Mouse (Mus musculus): Measurements from ENCODE around the gene Wasf1.

The Wasf1 gene

DNA sequence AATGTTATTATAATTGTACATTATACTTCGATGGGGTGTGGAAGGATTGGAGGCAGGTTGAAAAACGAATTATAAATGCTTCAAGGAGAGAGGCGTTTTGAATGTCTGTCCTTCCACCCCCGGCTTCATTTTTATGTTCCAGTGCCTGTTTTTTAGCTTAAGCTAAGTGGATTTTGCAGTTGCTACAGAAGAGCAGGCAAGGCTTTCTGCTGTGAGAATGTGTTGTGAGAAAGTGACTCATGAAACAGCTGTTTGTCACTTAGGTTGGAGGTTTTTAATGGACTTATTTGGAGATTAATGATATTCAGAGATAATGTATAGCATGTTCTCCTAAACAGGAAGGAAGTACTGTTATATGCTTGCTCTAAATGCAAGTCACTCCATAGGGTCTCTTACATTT, 5.9 kb downstream of the Wasf1 start:
- no peak for DNase-seq (ENCODE audit: extremely low spot score, low read depth, low spot score)

- DNase-seq (ENCODE audit: extremely low spot score, low read depth, low spot score): no peak
These were observed 12.5 kb downstream of the Wasf1 start for GRCm38 (mm10) chr10:40895765-40896164.

DNA sequence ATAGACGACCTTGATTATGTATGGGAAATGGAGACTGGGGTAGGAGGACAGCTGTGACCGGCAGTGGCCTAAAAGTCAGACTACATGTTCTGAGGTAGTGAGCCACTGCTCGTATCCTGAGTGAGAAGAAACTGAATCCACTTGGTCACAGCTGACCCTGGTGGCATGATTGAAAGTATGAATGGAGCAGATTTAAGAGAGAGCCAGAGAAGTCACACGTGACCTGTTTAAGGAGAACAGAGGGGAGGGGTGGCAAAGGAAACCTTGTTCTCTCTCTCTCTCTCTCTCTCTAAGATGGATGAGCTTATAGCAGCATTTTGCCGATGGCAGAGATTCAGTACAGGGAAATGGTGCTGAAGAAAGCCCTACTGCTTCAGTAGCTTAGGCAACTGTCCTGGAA, 13.4 kb downstream of the Wasf1 start:
- DNase-seq (ENCODE audit: extremely low spot score, low read depth, low spot score): no peak

DNA sequence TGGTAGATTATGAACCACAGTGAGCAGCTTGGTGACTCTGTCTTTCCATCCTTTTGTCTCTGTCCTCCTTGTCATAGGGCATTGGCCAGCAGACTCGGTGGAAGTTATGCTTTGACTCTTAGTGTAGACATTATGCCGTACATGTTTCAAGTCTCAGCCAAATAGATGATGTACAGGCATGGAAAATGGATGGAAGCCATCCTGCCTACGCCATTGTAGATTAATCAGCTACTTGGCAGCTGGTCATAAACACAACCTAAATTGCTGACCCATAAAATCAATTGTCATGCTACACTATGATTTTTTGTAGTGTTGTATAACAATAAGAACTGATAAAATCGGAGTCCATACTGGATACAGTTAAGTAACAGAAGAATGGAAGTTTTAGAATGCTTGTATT, 18.5 kb downstream of the Wasf1 start:
- DNase-seq (ENCODE audit: extremely low spot score, low read depth, low spot score): no peak

GRCm38 (mm10) chr10:40906131-40906530, 22.9 kb downstream of the Wasf1 start:
- DNase-seq (ENCODE audit: extremely low spot score, low read depth, low spot score): no peak

GRCm38 (mm10) chr10:40906802-40907201, 23.5 kb downstream of the Wasf1 start:
- no peak for DNase-seq (ENCODE audit: extremely low spot score, low read depth, low spot score)

DNA sequence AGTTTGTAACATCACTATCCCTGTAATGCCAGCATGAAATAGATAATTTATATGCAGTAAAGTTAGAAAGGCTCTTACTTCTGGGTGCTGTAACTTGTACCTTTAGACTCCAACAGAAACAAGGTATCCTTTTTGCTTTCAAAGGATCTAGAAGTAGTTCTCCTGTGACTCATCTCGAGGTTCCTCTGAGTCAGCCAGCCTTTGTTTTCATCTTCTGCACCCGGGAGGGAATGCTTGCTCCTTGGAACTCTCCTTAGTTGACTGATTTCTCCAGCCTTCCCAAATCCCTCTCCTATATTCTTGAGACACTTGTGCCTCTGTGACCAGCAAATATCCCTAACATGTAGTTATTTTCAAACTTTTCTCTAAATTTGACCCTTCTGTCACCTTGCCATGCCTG, 25.3 kb downstream of the Wasf1 start:
- no peak for DNase-seq (ENCODE audit: extremely low spot score, low read depth, low spot score)

GRCm38 (mm10) chr10:40910811-40911210, 27.5 kb downstream of the Wasf1 start:
- DNase-seq (ENCODE audit: extremely low spot score, low read depth, low spot score): no peak

DNA sequence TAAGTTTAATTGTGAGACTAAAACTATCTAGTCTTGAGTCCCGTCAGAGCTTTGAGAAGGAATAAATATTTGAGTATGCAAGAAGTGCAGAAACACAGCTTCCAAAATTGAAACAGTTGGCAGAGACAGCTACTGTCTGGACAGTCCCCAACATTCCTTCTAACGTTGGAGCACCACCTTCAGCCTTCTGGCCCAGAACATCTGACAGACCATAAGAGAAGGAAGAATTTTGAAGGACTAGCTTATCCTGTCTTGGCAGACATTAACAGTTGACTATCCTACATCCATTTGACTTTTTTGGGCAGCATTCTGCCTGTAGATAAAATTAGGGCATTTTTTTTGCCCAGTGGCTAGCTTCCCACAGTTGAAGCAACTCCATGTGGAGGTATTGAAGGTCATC, 32.0 kb downstream of the Wasf1 start:
- DNase-seq (ENCODE audit: extremely low spot score, low read depth, low spot score): no peak

DNA sequence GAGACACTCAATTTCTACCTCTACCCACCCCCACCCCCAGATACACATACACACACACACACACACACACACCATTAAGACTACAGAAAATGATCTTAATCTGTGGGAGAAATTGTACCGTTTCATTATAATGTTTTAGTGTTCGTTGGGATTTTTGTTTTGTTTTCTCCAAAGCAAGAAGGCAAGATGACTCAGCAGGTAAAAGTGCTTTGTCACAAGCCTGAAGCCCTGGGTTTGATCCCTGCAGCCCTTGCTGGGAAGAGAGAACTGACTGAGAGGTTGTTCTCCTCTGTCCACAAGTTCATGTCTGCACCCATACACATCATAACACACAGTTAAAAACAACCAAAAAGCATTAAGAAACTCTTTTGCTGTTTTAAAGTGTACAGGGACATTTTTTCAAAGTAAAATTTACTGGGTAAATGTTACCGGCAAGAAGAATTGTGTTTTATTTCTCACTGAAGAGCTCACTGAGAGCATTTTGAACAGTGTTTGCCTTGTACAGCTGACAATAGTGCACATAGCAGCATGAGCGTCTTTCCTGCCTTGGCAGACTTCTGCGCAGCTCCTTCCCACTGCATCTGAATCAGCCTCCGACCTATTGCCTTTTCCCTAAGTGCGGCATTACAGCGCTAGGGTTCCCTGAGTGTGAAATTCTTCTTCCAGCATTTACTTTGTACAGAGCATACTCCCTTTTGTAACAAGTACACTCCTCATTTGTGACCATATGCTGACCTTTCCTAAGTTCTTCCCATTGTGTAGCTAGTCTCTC, 35.6 kb downstream of the Wasf1 start:
- no peak for DNase-seq (ENCODE audit: extremely low spot score, low read depth, low spot score)

DNA sequence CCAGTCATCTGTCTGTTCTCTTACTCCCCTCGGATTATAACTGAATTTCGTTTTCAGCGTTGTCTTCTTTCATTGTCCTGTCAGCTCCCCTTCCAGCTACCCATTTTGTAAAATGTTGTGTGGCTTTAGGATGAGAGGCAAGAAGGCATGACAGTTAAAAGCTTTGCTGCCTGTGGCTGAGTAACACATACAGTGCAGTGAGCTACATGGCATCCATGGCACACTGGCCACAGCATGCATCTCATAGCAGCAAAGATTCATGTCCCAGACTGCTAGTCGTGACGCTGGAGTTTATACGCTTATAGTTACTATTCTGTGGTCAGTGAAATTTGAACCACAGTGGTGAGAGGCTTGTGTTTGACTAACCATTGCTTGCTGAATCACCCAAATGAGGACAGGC, 36.2 kb downstream of the Wasf1 start:
- DNase-seq (ENCODE audit: extremely low spot score, low read depth, low spot score): no peak

- no peak for DNase-seq (ENCODE audit: extremely low spot score, low read depth, low spot score)
These were observed 49.7 kb downstream of the Wasf1 start for GRCm38 (mm10) chr10:40932995-40933394.

- DNase-seq (ENCODE audit: extremely low spot score, low read depth, low spot score): no peak
These were observed 53.0 kb downstream of the Wasf1 start for GRCm38 (mm10) chr10:40936160-40936726.

DNA sequence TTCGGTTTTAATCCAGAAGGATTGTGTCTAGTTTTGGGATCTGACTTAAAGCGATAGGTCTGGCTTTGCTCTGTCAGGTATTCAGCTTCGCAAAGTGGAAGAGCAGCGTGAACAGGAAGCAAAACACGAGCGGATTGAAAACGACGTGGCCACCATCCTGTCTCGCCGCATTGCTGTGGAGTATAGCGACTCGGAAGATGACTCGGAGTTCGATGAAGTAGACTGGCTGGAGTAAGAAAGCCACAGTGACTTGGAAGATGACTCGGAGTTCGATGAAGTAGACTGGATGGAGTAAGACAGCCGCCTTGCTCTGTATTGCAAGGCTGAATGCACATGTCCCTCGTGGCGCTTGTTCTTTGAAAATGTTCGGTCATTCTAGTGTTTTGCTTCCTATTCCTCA, 54.3 kb downstream of the Wasf1 start:
- DNase-seq (ENCODE audit: extremely low spot score, low read depth, low spot score): no peak

GRCm38 (mm10) chr10:40942688-40943087, 59.4 kb downstream of the Wasf1 start:
- DNase-seq (ENCODE audit: extremely low spot score, low read depth, low spot score): no peak

GRCm38 (mm10) chr10:40950176-40950575, 66.9 kb downstream of the Wasf1 start:
- no peak for DNase-seq (ENCODE audit: extremely low spot score, low read depth, low spot score)

GRCm38 (mm10) chr10:40956206-40956605, 72.9 kb downstream of the Wasf1 start:
- DNase-seq (ENCODE audit: extremely low spot score, low read depth, low spot score): no peak

DNA sequence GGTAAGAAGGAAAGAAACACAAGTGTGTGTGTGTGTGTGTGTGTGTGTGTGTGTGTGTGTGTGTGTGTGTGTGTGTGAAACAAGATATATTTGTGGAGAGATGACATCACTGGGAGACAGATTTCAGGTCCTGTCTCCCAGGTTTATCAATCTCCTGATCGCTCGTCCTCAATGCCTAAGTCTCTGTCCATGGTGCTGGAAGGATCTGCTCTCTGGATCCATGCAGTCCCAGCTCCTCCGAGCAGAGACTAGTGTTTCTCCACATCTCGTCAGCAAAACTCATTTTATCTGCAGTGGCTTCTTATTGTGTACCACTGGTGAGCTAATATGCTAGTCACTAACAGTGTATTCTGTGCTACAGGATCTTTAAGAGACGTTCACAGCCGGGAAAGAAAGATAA, 78.1 kb downstream of the Wasf1 start:
- DNase-seq (ENCODE audit: extremely low spot score, low read depth, low spot score): no peak

- no peak for DNase-seq (ENCODE audit: extremely low spot score, low read depth, low spot score)
These were observed 78.7 kb downstream of the Wasf1 start for GRCm38 (mm10) chr10:40962008-40962407.

DNA sequence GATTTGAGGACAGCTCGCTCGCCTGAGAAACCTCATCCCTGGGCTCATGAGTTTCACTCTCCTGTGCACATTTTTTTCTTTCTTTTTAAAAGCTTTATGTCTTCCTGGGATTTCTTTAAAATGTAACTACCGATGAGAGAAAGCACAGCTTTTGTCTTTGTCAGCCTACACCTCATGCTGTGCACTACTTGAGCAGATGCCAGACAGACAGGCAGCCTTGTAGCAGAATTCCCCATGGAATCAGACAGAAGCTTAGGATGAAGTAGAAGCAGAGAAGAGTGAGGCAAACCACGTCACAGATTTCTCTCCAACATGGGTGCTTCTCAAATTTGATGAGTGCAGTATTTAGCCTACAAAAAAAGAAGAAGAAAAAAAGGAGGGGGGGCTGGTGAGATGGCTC, 81.3 kb downstream of the Wasf1 start:
- DNase-seq (ENCODE audit: extremely low spot score, low read depth, low spot score): no peak

GRCm38 (mm10) chr10:40968551-40968950, 85.3 kb downstream of the Wasf1 start:
- DNase-seq (ENCODE audit: extremely low spot score, low read depth, low spot score): no peak

- DNase-seq (ENCODE audit: extremely low spot score, low read depth, low spot score): no peak
These were observed 86.2 kb downstream of the Wasf1 start for GRCm38 (mm10) chr10:40969372-40970033.

Measured in hindlimb bud, embryonic 11.5 days (tissue).